Mouse (Mus musculus): Measurements from ENCODE around the gene Inpp5k. TPM values are rescaled to one million over a fixed set of nuclear protein-coding genes. Genes with fewer than 3 reads are reported as not detected.
"Not testable (repeated sequence)": the region's sequence is repeated elsewhere in the genome, so short reads cannot be mapped to it uniquely, and the experiment has no call there.

Gene Inpp5k
- 68.4 to 82.5 TPM (median 80.2 TPM) in 3 replicates for total RNA-seq (2017)

DNA sequence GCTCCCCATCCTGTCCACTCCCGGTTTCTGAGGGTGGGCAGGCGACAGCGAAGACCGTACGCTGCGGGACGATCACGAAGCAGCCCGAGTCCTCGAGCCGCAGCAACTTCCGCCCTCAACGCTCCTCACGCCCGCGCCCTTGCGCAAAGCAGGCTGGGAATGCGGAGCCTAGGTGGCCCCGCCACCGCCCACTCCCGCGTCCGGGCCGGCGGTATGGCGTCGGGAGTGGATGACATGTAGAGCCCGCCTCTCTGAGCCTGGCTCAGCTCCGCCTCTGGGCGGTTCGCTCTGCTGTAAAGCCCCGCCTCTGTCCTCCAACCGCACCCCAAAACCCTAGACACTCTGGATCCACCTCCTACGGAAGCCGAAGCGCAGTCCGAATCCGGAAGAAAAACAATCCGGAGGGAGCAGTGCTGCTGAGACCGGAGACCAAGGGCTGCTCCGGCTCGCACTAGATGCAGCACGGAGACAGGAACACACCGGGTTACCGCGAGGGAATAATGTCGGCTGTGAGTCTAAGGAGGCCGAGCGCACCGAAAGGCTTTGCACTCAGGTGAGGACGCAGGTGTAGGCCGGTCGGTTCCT is at the start of gene Inpp5k:
Inpp5k (plus strand) TSS at position 344 of the 585 bp plus-strand sequence.
- peak; percentile 95 for ATAC-seq (replicated peaks; ENCODE audit: insufficient number of reproducible peaks, low FRiP score, low TSS enrichment, poor library complexity, severe bottlenecking)

DNA sequence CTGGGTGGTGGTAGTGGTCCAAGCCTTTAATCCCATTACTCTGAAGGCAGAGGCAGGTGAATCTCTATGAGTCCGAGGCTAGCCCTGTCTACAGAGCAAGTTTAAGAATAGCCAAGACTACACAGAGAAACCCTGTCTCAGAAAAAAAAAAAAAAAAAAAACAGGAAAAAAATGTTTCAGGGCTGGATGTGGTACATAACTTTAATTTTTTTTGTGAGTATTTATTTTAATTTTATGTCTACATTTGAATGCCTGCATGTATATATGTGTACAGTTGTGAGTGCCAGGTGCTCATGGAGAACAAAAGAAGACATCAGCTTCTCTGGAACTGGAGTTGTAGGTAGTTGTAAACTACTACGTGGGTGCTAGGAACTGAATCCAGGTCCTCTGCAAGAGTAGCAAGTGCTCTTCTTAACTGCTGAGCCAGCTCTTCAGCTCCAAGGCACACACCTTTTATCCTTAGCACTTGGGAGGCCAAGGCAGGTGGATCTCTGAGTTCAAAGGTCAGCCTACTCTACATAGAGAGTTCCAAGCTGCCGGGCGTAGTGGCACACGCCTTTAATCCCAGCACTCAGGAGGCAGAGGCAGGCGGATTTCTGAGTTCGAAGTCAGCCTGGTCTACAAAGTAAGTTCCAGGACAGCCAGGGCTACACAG is 49.2 kb upstream of the Inpp5k start:
- ATAC-seq (replicated peaks; ENCODE audit: insufficient number of reproducible peaks, low FRiP score, low TSS enrichment, poor library complexity, severe bottlenecking): no peak

DNA sequence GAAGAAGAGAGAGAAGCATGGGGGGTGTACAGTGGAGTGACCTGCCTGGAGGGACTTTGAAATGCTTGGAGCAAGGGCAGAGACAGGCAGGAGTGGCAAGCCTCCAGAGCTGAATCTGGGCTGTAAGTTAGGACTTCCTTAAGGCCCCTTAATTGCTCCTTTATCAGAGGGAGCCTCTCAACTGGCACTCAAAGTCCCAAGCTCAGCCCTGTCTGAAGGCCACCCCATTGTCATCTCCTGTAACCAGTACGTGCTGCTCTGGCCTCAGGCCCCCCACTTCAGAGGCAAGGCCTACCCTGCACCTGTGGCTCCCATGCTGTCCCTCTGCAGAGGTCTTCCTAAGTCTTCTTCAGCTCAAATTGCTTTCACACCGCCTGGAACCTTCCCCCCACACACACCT is 47.3 kb upstream of the Inpp5k start:
- ATAC-seq (replicated peaks; ENCODE audit: insufficient number of reproducible peaks, low FRiP score, low TSS enrichment, poor library complexity, severe bottlenecking): no peak

DNA sequence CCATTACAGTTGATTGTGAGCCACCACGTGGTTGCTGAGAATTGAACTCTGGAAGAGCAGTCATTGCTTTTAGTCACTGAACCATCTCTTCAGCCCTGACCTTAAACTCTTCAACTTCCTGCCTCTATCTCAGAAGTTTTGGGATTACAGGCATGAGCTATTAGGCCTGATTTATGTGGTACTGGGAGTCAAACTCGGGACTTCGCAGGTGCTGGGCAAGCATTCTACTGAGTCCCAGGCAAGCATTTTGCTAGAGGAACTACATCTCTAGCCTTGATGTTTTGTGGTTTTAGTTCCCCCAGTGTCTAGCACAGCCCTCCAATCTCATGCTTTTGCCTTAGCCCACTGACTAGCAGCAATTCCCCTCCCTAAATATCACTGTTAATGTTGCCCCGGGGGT is 45.7 kb upstream of the Inpp5k start:
- ATAC-seq (replicated peaks; ENCODE audit: insufficient number of reproducible peaks, low FRiP score, low TSS enrichment, poor library complexity, severe bottlenecking): no peak

DNA sequence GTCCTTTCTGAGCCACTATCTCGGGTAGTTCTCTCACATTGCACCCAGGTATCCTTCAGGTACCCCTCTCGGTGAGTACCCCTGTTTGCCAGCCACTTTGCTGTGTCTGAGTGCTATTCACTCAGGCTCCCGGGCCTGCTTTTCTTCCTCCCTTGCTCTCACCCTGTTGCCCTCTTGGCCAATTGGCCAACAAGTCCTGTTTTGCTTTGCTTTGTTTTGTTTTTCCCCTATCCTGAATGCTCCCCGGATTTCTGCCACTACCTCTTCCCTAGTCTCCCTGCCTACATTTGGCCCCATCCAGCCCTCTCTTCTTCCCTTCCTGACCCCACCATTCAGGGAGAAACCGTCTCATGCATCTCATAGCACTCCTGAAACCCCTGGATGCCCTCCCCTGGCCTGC is 44.8 kb upstream of the Inpp5k start:
- ATAC-seq (replicated peaks; ENCODE audit: insufficient number of reproducible peaks, low FRiP score, low TSS enrichment, poor library complexity, severe bottlenecking): no peak

DNA sequence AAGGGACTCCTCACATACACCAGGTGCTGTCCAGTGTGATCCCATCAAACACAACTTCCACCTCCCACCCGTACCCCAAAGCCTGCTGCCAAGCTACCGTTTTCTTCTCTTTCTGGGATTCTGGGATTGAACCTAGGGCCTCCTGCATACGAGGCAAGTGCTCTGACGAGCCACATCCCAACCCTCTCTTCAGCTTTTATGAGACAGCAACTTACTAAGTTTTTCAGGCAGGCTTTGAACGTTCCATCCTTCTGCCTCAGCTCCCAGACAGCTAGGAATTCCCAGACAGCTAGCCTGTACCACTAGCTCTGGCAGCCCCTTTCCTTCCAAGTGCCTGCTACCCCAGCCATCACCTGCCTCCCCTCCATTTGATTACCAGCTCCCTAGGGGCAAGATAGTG is 43.8 kb upstream of the Inpp5k start:
- no peak for ATAC-seq (replicated peaks; ENCODE audit: insufficient number of reproducible peaks, low FRiP score, low TSS enrichment, poor library complexity, severe bottlenecking)

DNA sequence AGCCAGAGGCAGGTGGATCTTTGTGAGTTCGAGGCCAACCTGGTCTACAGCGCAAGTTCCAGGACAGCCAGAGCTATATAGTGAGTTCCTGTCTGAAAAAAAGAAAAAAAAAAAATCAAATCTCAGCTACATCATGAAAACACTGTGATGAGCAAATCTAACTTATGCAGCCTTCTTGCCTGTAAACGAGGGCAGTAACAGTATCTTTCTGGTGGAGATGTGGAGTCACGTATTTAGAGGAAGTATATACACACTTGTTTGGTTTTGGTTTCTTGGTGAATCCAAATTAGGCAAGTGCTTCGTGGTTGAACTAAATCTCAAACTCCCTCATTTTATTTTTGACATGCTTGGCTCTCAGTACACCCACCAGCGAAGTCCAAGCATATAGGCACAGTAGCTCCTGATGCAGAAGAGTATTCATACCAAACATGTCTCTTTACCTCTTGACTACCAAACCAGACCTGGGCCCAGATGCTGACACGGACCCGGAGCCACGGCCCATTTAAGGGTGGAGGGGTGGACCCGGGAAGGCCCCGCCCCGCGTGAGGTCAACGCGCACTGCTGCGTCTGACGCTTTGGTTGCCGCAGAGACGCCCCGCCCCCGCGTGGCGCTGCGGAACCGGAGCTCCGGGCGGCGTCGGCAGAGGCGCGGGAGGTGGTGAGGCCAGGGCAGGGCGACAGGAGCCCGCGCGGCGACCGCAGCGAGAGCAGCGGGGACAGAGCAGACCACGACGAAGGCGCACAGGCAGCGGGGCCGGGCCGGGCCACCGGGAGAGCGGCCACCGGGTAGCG is 43.1 kb upstream of the Inpp5k start, which contains the start of gene Pitpna:
Pitpna (plus strand) TSS at position 605 of the 792 bp plus-strand sequence.
- ATAC-seq (replicated peaks; ENCODE audit: insufficient number of reproducible peaks, low FRiP score, low TSS enrichment, poor library complexity, severe bottlenecking): peak; percentile 76

DNA sequence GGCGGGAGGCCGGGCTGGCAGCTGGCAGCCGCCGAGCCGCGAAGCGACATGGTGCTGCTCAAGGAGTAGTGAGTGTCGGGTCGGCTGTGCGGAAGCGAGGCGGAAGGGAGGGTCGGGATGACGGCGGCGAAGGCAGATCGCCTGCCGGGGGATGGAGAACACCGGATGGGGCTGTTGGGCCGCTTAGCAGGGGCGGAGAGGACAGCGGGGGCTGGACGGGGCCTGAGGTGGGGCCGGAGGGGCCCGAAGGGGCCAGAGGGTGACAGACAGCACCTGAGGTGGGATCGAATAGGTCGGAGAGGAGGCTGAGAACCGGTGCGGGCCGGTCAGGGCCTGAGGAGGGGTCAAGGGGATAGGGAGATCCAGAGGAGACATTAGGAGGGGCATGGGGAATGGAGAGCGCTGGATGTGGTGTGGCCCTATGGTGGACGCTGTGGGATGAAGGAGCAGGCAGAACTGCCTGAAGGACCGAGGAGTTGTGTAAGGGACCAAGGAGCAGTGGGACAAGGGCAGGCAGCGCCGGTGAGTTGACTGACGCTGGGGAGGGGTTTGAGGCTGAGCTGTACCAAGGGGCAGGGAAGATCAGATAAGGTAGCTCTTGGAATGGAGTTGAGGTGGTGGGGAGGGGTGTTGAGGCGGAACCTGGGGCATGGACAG is 42.4 kb upstream of the Inpp5k start:
- peak; percentile 10; the same call in 1 of the 2 replicates for ATAC-seq (replicated peaks; ENCODE audit: insufficient number of reproducible peaks, low FRiP score, low TSS enrichment, poor library complexity, severe bottlenecking)

DNA sequence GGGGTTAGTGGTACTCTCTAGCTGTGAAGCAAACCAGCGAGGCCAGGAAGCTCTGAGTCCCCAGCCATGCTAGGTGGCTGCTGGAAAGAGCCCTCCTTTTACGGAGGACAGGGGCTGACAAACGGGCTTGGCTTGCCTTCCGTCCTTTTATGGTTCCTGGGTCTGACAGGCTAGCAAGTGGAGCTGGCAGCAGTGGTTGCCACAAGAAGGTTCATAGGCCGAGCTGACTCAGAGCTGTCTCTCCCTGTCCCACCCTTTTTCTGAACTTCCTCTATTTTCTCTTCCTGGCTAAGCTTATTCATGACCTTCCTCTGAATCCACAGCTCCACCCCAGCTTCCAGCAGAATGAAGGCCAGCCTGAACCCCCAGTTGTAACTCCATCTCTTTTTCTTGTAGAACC is 38.2 kb upstream of the Inpp5k start:
- peak; percentile 48 for ATAC-seq (replicated peaks; ENCODE audit: insufficient number of reproducible peaks, low FRiP score, low TSS enrichment, poor library complexity, severe bottlenecking)

DNA sequence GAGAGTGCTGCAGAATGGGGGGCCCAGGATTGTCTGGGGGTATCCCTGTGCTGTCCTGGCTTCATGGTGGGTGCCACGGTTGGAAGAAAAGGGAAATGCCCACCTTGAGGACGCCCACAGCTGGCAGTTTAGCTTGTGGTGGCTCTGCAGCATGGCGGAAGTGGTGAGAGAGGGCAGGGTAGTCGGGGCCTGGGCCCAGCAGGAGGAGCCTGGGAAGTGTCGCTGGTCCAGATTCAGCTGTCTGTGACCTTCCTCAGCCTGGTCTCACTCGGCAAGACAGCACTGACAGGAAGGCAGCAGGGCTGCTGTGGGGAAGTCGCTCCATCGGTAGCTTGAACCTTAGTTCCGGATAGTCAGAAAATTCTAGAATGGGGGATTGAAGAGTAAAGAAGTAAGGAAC is 36.4 kb upstream of the Inpp5k start:
- peak; percentile 73 for ATAC-seq (replicated peaks; ENCODE audit: insufficient number of reproducible peaks, low FRiP score, low TSS enrichment, poor library complexity, severe bottlenecking)

DNA sequence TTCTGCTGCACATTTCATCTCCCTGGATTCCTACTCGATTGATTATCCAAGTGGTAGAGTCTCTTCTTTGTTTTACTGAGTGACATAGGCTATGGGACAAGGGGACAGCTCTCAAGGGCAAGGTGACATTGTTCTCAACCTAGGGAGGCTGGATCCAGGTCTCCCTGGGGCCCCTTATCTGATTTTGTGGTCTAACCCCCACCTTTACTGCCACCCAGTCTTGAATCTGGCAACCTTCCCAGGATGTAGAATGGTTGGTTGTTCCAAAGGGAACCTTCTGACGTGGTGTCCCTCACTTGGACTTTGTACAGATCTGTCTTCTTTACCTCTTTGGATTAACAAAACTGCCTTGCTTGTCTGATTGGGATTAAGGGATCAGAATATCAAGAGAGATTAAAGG is 35.4 kb upstream of the Inpp5k start:
- no peak for ATAC-seq (replicated peaks; ENCODE audit: insufficient number of reproducible peaks, low FRiP score, low TSS enrichment, poor library complexity, severe bottlenecking)

DNA sequence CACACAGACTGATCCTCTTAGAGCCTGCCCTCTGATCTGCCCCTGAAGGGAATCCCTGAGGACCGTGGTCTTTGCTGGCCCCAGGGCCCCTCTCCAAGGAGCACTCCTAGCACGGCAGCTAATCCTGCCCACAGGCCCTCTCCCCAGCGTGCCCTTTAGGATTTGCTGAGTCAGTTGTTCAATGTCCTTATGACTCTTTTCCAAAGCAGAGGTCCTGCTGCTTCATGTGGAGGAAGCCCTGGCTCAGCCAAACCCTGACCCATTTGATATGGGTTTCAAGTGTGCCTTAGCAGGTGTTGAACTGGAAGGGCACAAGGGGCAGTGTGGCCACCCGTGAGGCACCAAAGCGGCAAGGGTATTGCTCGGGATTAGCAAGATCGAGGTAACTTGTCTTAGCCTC is 35.0 kb upstream of the Inpp5k start:
- no peak for ATAC-seq (replicated peaks; ENCODE audit: insufficient number of reproducible peaks, low FRiP score, low TSS enrichment, poor library complexity, severe bottlenecking)

DNA sequence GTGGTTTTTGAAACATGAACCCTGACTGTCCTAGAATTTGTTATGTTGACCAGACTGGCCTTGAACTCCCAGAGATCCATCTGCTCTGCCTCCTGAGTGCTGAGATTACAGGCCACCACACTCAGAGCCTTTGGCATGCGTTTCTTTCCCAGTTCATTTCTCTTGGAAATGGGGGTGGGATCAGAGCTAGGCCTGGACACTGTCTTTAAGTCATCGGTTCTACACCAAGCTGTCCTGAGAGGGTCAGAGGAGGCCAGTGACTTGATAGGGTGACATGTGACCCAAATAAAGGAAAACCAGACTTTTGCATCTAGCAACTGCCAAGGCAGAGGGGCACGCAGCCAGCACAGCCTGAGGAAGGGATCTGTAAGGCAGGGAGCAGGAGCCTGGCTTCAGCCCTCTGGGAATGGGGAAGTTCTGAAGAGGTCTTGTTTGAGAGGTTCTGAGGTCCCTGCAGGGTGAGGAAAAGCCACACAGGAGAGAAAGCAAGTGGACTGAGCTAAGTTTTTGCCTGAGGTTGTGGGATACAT is 34.0 kb upstream of the Inpp5k start:
- no peak for ATAC-seq (replicated peaks; ENCODE audit: insufficient number of reproducible peaks, low FRiP score, low TSS enrichment, poor library complexity, severe bottlenecking)

DNA sequence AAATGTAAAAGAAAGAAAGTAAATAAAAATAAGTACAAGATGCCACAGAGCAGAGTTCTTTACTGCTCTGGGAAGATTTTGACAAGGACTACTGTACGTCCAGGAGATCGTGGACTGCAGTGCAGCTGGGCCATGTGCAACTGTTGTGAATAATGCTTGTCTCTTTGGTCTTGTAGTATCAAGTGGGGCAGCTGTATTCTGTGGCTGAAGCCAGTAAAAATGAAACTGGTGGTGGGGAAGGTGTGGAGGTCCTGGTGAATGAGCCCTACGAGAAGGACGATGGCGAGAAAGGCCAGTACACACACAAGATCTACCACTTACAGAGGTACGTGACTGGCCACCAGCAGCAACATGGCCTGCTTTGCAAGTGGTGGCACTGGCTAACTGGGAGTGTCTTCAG is 32.8 kb upstream of the Inpp5k start:
- no peak for ATAC-seq (replicated peaks; ENCODE audit: insufficient number of reproducible peaks, low FRiP score, low TSS enrichment, poor library complexity, severe bottlenecking)

DNA sequence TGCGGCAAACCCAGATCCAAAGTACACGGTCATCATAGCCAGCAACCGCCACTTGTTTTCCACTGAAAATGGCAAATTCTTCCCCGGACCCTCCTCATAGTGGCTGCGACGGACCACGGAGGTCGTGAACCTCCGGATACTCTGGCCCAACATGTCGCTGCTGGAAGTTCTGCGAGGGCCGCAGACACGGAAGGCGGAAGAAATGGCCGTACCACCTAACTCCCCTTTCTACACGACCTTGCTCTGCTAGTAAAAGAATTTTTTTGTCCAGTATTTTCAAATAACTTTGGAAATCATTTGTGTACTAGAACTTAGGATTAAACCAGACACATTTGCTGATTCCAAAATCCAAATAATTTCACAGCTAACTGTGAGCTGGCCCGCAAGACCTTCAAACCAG is 31.0 kb upstream of the Inpp5k start:
- ATAC-seq (replicated peaks; ENCODE audit: insufficient number of reproducible peaks, low FRiP score, low TSS enrichment, poor library complexity, severe bottlenecking): not testable (repeated sequence)

DNA sequence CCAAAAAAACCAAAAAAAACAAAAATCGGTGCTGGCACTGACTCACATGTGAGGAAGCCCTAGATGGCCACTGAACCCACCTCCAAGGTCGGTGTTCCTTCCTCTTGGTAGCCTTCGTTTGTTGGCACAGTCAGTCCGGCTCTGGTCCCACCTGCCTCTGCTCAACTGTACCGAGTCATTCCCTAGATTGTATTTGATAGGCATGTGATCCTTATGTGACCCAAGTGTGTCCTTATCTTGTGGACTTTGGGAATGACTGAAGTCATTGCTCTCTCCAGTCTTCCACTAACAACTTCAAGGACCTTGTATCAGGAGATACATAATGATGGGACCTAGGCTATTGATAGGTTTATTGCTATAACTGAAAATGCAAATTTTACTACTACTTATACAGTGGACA is 26.0 kb upstream of the Inpp5k start:
- no peak for ATAC-seq (replicated peaks; ENCODE audit: insufficient number of reproducible peaks, low FRiP score, low TSS enrichment, poor library complexity, severe bottlenecking)

DNA sequence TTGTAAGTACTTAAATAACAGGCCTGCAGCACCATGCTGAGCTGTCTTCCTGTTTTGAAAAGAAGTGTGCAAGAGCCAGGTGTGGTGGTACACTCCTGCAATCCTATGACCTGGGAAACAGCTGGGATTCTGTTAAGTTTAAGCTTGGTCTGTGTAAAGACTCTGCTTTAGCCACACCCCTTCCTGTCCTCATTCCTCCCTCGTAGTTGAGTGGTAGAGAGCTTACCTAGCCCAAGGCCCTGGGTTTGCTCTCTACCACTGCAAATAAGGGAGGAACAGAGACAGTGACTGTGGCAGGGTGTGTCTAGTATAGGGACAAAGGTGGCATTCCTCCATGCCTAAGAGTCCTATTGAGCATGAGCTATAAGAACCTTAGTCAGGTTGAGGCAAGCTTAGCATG is 25.5 kb upstream of the Inpp5k start:
- ATAC-seq (replicated peaks; ENCODE audit: insufficient number of reproducible peaks, low FRiP score, low TSS enrichment, poor library complexity, severe bottlenecking): no peak

DNA sequence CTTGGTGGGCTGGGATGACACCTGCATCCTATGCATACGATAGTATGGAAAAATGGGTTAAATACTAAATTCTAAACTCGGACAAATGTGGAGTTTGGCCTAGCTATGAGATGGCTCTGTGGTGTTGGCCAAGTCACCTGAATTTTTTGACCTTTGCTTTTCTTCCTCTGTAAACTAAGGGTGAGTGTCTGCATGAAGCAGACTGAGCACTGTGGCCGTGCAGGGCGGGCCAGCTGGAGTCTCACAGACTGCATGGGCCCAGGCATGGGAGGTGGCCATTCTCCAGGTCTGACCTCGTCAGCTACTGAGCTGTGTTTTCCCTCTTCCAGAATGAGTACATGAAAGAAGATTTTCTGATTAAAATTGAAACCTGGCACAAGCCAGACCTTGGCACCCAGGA is 22.0 kb upstream of the Inpp5k start:
- no peak for ATAC-seq (replicated peaks; ENCODE audit: insufficient number of reproducible peaks, low FRiP score, low TSS enrichment, poor library complexity, severe bottlenecking)

DNA sequence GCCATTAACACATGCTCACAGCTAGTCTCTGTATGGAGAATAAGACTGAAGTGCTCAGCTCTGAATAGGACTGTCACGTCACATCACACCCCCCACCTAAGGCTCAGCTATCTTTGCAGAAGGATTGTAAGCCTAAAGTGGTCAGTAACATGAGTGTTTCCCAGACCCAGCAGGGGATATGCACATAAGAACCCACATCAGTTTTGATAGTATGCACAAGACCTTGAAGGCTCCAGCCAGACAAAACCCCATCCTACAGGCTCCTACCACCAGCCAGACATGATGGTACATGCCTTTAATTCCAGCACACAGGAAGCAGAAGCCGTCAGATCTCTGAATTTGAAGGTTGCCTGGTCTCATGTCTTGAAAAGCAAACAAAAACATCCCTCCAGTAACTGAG is 20.8 kb upstream of the Inpp5k start:
- ATAC-seq (replicated peaks; ENCODE audit: insufficient number of reproducible peaks, low FRiP score, low TSS enrichment, poor library complexity, severe bottlenecking): no peak
